Mouse (Mus musculus) stomach, postnatal 0 days (tissue): ENCODE data around the gene Timm22.

Source experiments
- CTCF ChIP-seq: IDR thresholded peaks from 2 replicates; pipeline ENCODE4 v1.5.1; 2016; ENCODE audit warnings: antibody characterized with exemption, low read depth, mild to moderate bottlenecking, moderate library complexity
- EP300 ChIP-seq: optimal IDR thresholded peaks from 2 replicates; pipeline ENCODE3; 2016; ENCODE audit warnings: antibody characterized with exemption

- TF ChIP-seq CTCF (no peak), EP300 (no peak)
Measured at GRCm38 (mm10) chr11:76401398-76401797, 5.4 kb upstream of the Timm22 start.
